Comparison of ENCODE assay signal across 16 mouse cellular contexts in genomic region chr7:76788561-76789306, GRCm38 (mm10).
DNase-seq lines count a peak whose midpoint lies in the region; ATAC-seq and TF ChIP-seq lines count a peak whose summit lies in the region.
"Had no signal": no experiment of that assay in that cellular context is flagged by ENCODE, and none has a peak within 500 bp of the region (broad histone marks: within the 10 kb centered on the region; RNA-seq: fewer than 3 reads in every experiment).

No protein-coding gene starts in this region.

- peaks cover 15% of the 10 kb centered on the region for H3K4me1 ChIP-seq in forebrain, embryonic 13.5 days
- peaks cover 3% of the 10 kb centered on the region for H3K4me1 ChIP-seq in forebrain, embryonic 10.5 days
- H3K4me1 ChIP-seq in embryonic facial prominence, embryonic 14.5 days (ENCODE audit: control insufficient read depth, insufficient read depth, low read length): no peaks in the 10 kb centered on the region
- no peaks in the 10 kb centered on the region for H3K4me1 ChIP-seq in midbrain, postnatal 0 days (ENCODE audit: insufficient read depth, low read length)
- H3K4me1 ChIP-seq: heart, embryonic 13.5 days; limb, embryonic 10.5 days had no signal

- WGBS in forebrain, embryonic 13.5 days: 0% methylated on average over 1 of the region's 1 CpGs
- 5% methylated on average over 1 of the region's 1 CpGs for WGBS in forebrain, embryonic 10.5 days
- WGBS in embryonic facial prominence, embryonic 14.5 days: 7% methylated on average over 1 of the region's 1 CpGs
- WGBS in midbrain, postnatal 0 days: 6% methylated on average over 1 of the region's 1 CpGs

- no peak overlapping the region for H3K9ac ChIP-seq in forebrain, embryonic 13.5 days
- H3K9ac ChIP-seq in embryonic facial prominence, embryonic 14.5 days (ENCODE audit: low read depth, low read length): no peak overlapping the region
- H3K9ac ChIP-seq in midbrain, postnatal 0 days (replicated peaks; ENCODE audit: low read length, poor library complexity, severe bottlenecking): no peak overlapping the region
- H3K9ac ChIP-seq: heart, embryonic 13.5 days had no signal

- no peaks in the 10 kb centered on the region for H3K9me3 ChIP-seq in forebrain, embryonic 13.5 days (replicated peaks)
- H3K9me3 ChIP-seq in forebrain, embryonic 10.5 days: no peaks in the 10 kb centered on the region
- no peaks in the 10 kb centered on the region for H3K9me3 ChIP-seq in embryonic facial prominence, embryonic 14.5 days (ENCODE audit: control insufficient read depth, low read length)
- H3K9me3 ChIP-seq in midbrain, postnatal 0 days (ENCODE audit: low read length): no peaks in the 10 kb centered on the region
- H3K9me3 ChIP-seq: G1E; heart, embryonic 13.5 days; limb, embryonic 10.5 days had no signal

- intact Hi-C loops in left cerebral cortex, adult 2 months (cut with DNase I): no loop called here

- no peak overlapping the region for H3K4me3 ChIP-seq in forebrain, embryonic 13.5 days
- no peak overlapping the region for H3K4me3 ChIP-seq in forebrain, embryonic 10.5 days
- H3K4me3 ChIP-seq in embryonic facial prominence, embryonic 14.5 days (ENCODE audit: low read depth, low read length): no peak overlapping the region
- no peak overlapping the region for H3K4me3 ChIP-seq in midbrain, postnatal 0 days (ENCODE audit: low read depth, low read length)
- no peak overlapping the region for H3K4me3 ChIP-seq in left cerebral cortex, adult 2 months
- H3K4me3 ChIP-seq: heart, embryonic 13.5 days; limb, embryonic 10.5 days had no signal

- no peak overlapping the region for H3K4me2 ChIP-seq in forebrain, embryonic 13.5 days
- no peak overlapping the region for H3K4me2 ChIP-seq in embryonic facial prominence, embryonic 14.5 days (ENCODE audit: low read depth, low read length)
- H3K4me2 ChIP-seq in midbrain, postnatal 0 days (ENCODE audit: low read depth, low read length, poor library complexity, severe bottlenecking): no peak overlapping the region
- H3K4me2 ChIP-seq: heart, embryonic 13.5 days had no signal

- ATAC-seq in forebrain, embryonic 13.5 days: peak; percentile 94
- no peak for ATAC-seq in embryonic facial prominence, embryonic 14.5 days (ENCODE audit: low read depth)
- no peak for ATAC-seq in midbrain, postnatal 0 days (ENCODE audit: low FRiP score)
- ATAC-seq: inflammation-experienced regulatory T-cells, adult 6 months had no signal

- DNase-seq in forebrain, embryonic 10.5 days (ENCODE audit: extremely low spot score, low spot score): no peak
- peak; percentile 4 to 6 for DNase-seq in layer of hippocampus, adult 8-10 months (ENCODE audit: low spot score in 2 of 2)
- DNase-seq in layer of hippocampus, postnatal 25 days (ENCODE audit: extremely low spot score in 1 of 2, low spot score in 1 of 2): no peak
- DNase-seq in embryonic facial prominence, embryonic 14.5 days (ENCODE audit: low spot score): peak; percentile 75
- DNase-seq in midbrain, postnatal 0 days (ENCODE audit: low spot score): peak; percentile 20
- no peak for DNase-seq in left cerebral cortex, adult 2 months (ENCODE audit: extremely low spot score in 1 of 2, low spot score in 2 of 2)
- no peak for DNase-seq in lung, postnatal 25 days (ENCODE audit: low spot score)
- DNase-seq: B cell, adult 2 months; kidney, postnatal 14 days; thymus, adult 2 months had no signal

- peak overlapping the region; percentile 54 for H3K27ac ChIP-seq in forebrain, embryonic 13.5 days
- H3K27ac ChIP-seq in forebrain, embryonic 10.5 days: no peak overlapping the region
- H3K27ac ChIP-seq in embryonic facial prominence, embryonic 14.5 days (replicated peaks; ENCODE audit: low read depth, low read length): no peak overlapping the region
- no peak overlapping the region for H3K27ac ChIP-seq in midbrain, postnatal 0 days (ENCODE audit: low read depth, low read length)
- H3K27ac ChIP-seq in left cerebral cortex, adult 2 months: no peak overlapping the region
- H3K27ac ChIP-seq: heart, embryonic 13.5 days; limb, embryonic 10.5 days; macrophage had no signal

- no peak for TF ChIP-seq CTCF in midbrain, postnatal 0 days (IDR thresholded peaks at IDR 0.05)
- TF ChIP-seq CTCF in left cerebral cortex, adult 2 months (IDR thresholded peaks at IDR 0.05): no peak

- H3K27me3 ChIP-seq in forebrain, embryonic 13.5 days: no peaks in the 10 kb centered on the region
- no peaks in the 10 kb centered on the region for H3K27me3 ChIP-seq in forebrain, embryonic 10.5 days (ENCODE audit: poor library complexity, severe bottlenecking)
- no peaks in the 10 kb centered on the region for H3K27me3 ChIP-seq in embryonic facial prominence, embryonic 14.5 days (replicated peaks; ENCODE audit: control insufficient read depth, insufficient read depth, low read length)
- no peaks in the 10 kb centered on the region for H3K27me3 ChIP-seq in midbrain, postnatal 0 days (ENCODE audit: insufficient read depth, low read length)
- H3K27me3 ChIP-seq: heart, embryonic 13.5 days had no signal

- no peaks in the 10 kb centered on the region for H3K36me3 ChIP-seq in forebrain, embryonic 13.5 days (ENCODE audit: poor library complexity, severe bottlenecking)
- H3K36me3 ChIP-seq in forebrain, embryonic 10.5 days (replicated peaks): no peaks in the 10 kb centered on the region
- H3K36me3 ChIP-seq in embryonic facial prominence, embryonic 14.5 days (ENCODE audit: control insufficient read depth, insufficient read depth, low read length): no peaks in the 10 kb centered on the region
- H3K36me3 ChIP-seq in midbrain, postnatal 0 days (ENCODE audit: insufficient read depth, low read length): no peaks in the 10 kb centered on the region
- H3K36me3 ChIP-seq: G1E; heart, embryonic 13.5 days; limb, embryonic 10.5 days had no signal

Comparison
In these comparisons a context has a peak if more than half of its experiments do, and no peak if none do; other contexts are left out.
1. DNase-seq: peak in layer of hippocampus, adult 8-10 months (2 of 2), embryonic facial prominence, embryonic 14.5 days (single experiment) and midbrain, postnatal 0 days (single experiment); none in forebrain, embryonic 10.5 days (single experiment), layer of hippocampus, postnatal 25 days (0 of 2), left cerebral cortex, adult 2 months (0 of 2) and lung, postnatal 25 days (single experiment).